Mouse (Mus musculus): Measurements from ENCODE around the gene Ccdc73.

Ccdc73 gene

GRCm38 (mm10) chr2:105034084-105034483 lies 166.5 kb downstream of the Ccdc73 start:
- DNase-seq, result no peak

GRCm38 (mm10) chr2:105035985-105036384 lies 168.4 kb downstream of the Ccdc73 start:
- DNase-seq, result no peak

- no peak for DNase-seq
These were observed 168.9 kb downstream of the Ccdc73 start for GRCm38 (mm10) chr2:105036401-105037070.

- no peak for DNase-seq
These were observed 170.5 kb downstream of the Ccdc73 start for GRCm38 (mm10) chr2:105037956-105038569.

- no peak for DNase-seq
These were observed 171.3 kb downstream of the Ccdc73 start for GRCm38 (mm10) chr2:105038879-105039278.

- no peak for DNase-seq
These were observed 173.3 kb downstream of the Ccdc73 start for GRCm38 (mm10) chr2:105040859-105041258.

GRCm38 (mm10) chr2:105043152-105043551 lies 175.5 kb downstream of the Ccdc73 start:
- DNase-seq, result no peak

- no peak for DNase-seq
These were observed 180.7 kb downstream of the Ccdc73 start for GRCm38 (mm10) chr2:105048301-105048700.

GRCm38 (mm10) chr2:105055529-105055928 lies 187.9 kb downstream of the Ccdc73 start:
- DNase-seq, result no peak

GRCm38 (mm10) chr2:105058577-105059116 lies 191.0 kb downstream of the Ccdc73 start:
- peak; percentile 2 for DNase-seq

GRCm38 (mm10) chr2:105062741-105063372 lies 195.3 kb downstream of the Ccdc73 start:
- no peak for DNase-seq

Measured in right cerebral cortex, adult 18-20 months (tissue).